Mouse (Mus musculus) spleen, adult 2 months (tissue): ENCODE measurements around the gene Prmt9.

Experiments
- CTCF ChIP-seq: fragments of 200-500 bp; IDR thresholded peaks from 2 replicates; pipeline ENCODE4 v1.5.1; 2011; ENCODE audit warnings: mild to moderate bottlenecking, inconsistent platforms; ENCODE audit not compliant: insufficient read depth, insufficient read length, insufficient replicate concordance; ENCODE audit errors: extremely low read depth
- POLR2A ChIP-seq: fragments of 200-500 bp; IDR thresholded peaks from 2 replicates; pipeline ENCODE4 v1.6.1; 2011; ENCODE audit warnings: low read depth, low read length, inconsistent platforms

- TF ChIP-seq POLR2A (no peak), CTCF (peak; percentile 54; the same call in 1 of the 2 replicates)
Measured at GRCm38 (mm10) chr8:77535026-77535595, 14.1 kb upstream of the Prmt9 start.
